Mouse (Mus musculus): ENCODE results near the gene Trim40.

Gene Trim40

GRCm38 (mm10) chr17:36890073-36890903 is at the start of gene Trim40:
TSS of gene Trim40 (minus strand) at chr17:36890123.
- no peak for DNase-seq (ENCODE audit: low read depth in 1 of 2, low spot score in 2 of 2)

DNA sequence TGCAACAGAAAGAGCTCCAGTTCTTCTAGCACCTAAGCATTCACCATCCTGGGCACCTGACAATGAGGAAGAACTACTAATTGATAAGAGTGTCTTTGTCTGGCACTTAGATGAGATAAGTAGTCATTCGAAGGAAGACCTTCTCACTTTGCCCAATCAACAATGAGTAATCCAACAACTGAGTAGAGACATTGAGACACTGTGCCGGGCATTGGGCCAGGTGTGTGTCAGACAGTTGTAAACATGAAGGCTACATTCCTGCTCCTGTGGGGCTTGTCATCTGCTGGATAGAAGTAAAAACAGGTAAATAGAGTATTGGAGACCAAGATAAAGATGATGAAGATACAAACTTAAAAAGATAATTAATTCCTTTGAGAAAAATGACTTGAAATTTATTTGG is 48.1 kb upstream of the Trim40 start:
- DNase-seq (ENCODE audit: low read depth in 1 of 2, low spot score in 2 of 2): no peak

GRCm38 (mm10) chr17:36931806-36932205 is 41.9 kb upstream of the Trim40 start:
- DNase-seq (ENCODE audit: low read depth in 1 of 2, low spot score in 2 of 2): no peak

DNA sequence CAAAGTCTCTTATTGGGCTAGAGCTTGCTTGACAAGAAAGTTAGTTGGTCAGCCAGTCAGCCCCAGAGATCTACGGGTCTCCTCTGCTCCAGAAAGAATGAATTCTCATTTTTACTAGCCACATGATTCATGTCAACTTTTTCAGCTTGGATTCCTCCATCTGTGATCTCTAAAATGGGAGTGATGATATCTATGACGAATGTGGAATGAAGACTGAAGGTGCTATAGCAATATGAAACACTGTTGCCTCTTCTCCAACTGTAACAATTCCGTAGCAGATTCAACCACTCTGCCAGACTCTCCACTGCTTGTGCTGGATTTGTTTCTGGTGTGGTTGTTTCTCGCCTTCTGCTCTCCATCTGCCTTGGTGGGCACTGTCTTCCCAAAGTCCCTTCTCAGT is 41.2 kb upstream of the Trim40 start:
- DNase-seq (ENCODE audit: low read depth in 1 of 2, low spot score in 2 of 2): no peak

- no peak for DNase-seq (ENCODE audit: low read depth in 1 of 2, low spot score in 2 of 2)
Observed at GRCm38 (mm10) chr17:36930233-36930632, 40.3 kb upstream of the Trim40 start.

DNA sequence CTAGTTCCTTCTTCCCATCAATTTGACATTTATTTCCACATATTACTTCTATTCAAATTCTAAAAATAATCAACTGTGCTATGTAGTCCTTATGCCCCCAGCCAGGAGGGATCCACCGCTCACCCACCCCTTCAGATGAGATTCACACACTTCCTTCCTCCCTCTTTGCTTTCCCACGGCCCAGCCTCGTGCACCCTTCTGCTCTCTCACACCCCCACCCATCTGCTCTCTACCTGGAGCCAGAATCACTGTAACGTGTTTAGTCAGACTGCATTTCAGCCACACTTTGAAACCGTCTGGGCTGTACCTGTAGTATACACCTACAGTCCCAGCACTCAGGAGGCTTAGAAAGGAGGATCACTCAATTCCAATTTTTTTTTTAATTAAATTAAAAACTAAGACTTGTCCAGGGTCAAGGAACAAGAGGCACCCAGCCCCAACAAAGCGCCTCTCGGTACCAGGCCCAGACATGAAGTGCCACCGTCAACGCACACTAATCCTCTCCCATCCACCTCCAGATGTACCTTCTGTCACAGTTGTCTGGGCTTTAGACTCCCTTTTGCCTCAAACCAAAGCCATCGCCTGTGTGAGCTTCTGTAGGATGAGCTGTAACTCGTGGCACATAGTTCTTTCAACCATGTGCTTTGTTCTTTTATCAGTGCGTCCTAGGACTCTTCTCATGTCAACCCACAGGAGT is 39.5 kb upstream of the Trim40 start:
- DNase-seq (ENCODE audit: low read depth in 1 of 2, low spot score in 2 of 2): no peak

GRCm38 (mm10) chr17:36927496-36928120 is 37.7 kb upstream of the Trim40 start:
- DNase-seq (ENCODE audit: low read depth in 1 of 2, low spot score in 2 of 2): no peak

DNA sequence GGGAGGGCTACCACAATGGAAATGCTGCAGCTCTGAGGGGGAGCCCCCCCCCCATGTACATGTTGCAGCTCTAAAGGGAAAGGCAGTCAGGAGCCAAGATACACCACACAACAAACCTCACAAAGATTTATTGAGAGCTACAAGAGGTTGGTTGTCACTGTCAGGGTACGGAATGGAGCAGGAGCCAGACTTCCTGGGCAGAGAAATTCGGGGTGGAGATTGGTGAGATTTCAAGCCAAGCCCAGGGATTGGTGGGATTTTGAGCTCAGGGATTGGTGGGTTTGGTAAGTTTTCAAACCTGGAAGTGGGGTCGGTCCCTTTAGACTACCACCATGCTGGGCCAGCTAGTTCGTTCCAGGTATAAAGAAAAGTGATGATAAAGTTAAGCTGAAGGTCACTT is 33.6 kb upstream of the Trim40 start:
- no peak for DNase-seq (ENCODE audit: low read depth in 1 of 2, low spot score in 2 of 2)

DNA sequence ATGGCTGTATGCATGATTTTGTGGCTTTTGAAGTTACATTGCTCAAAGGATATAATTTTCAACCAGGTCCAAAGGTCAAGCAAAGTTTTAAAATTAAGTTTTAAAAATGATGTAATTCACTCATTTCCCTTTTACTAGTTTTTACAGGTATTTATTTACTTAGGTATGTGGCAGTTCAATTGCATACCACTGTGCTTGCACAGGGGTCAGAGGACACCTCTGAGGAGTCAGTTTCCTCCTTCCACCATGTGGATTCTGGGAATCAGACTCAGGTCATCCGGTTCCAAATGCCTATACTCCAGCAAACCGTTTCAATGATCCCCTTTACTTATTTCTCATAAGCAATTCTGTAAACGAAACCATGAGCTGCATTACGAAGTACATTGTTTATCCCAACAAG is 32.8 kb upstream of the Trim40 start:
- DNase-seq (ENCODE audit: low read depth in 1 of 2, low spot score in 2 of 2): no peak

DNA sequence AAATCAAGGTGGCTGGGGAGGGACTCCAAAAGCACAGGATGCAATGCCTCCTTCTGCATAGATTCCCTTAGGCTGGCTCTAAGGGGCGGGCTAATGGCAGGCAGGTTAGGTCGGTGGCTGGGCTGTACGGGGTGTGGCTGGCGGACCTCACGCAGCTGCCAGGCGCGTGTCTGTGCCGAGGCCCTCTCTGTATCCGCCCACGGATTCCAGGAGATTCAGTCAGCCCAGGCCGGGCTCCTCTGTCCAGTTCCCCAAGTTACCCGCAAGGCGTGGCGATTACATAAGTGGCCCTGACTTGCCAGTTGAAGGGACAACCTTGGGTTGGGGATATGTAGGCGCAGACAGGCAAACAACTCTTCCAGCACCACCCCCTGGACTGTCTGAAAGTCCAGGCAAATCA is 30.3 kb upstream of the Trim40 start:
- DNase-seq (ENCODE audit: low read depth in 1 of 2, low spot score in 2 of 2): no peak

- DNase-seq (ENCODE audit: low read depth in 1 of 2, low spot score in 2 of 2): no peak
Observed at GRCm38 (mm10) chr17:36915076-36915475, 25.2 kb upstream of the Trim40 start.

GRCm38 (mm10) chr17:36914108-36914507 is 24.2 kb upstream of the Trim40 start:
- DNase-seq (ENCODE audit: low read depth in 1 of 2, low spot score in 2 of 2): peak in 1 of 2 experiments; percentile 19

GRCm38 (mm10) chr17:36912031-36912430 is 22.1 kb upstream of the Trim40 start:
- DNase-seq (ENCODE audit: low read depth in 1 of 2, low spot score in 2 of 2): no peak

DNA sequence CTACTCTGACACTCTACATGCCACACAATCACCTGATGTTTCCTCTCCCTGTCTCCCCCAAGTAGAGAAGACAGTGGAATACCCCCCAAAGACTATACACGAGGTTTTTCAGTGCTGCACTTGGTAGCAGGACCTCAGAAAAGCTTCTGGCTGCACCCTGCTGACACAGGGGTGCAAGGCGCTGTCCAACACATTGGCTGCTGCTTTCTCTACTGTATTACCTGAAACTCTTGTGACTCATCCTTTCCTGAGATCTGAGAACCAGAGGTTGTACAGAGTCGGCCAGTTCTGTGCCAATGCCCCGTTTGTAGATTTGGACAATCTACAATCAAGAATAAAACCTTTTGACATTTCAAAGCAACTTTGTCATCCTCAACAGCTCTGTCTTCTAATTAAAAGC is 19.9 kb upstream of the Trim40 start:
- DNase-seq (ENCODE audit: low read depth in 1 of 2, low spot score in 2 of 2): no peak

DNA sequence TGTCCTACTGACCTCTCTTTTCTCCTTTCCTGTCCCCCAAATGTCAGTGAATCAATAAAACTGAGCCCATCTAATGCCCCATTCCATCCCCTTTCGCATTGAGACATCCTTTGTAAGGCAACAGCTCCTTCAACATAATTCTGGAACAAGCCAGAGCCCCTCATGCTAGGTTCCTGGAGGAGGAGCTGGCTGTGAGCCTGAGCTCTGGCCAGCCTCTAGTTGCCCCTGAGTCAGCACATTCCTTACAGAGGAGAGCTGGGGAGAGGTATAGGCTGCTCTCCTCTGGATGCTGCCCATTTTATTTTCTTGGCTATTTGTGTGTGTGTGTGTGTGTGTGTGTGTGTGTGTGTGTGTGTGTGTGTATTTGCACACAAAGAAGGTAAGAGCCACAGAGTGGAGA is 18.3 kb upstream of the Trim40 start:
- DNase-seq (ENCODE audit: low read depth in 1 of 2, low spot score in 2 of 2): no peak

DNA sequence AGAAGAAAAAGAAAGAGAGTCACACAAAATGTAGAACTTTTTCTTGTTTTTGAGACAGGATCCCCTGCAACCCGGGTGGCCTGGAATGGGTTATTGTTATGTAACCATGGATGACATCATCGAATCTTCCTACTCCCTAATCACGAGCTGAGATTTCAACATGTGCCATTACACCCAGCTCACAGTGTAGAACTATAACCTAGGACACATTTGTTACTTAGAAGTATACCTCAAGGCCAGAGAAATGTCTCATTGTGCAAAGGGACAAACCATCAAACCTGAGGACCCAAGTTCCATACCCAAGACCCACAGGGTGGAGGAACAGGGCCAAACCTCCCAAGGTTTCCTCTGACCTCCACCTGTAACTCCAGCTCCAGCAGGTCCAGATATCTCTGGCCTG is 13.7 kb upstream of the Trim40 start:
- no peak for DNase-seq (ENCODE audit: low read depth in 1 of 2, low spot score in 2 of 2)

GRCm38 (mm10) chr17:36900691-36901090 is 10.8 kb upstream of the Trim40 start:
- DNase-seq (ENCODE audit: low read depth in 1 of 2, low spot score in 2 of 2): no peak

GRCm38 (mm10) chr17:36900001-36900400 is 10.1 kb upstream of the Trim40 start:
- no peak for DNase-seq (ENCODE audit: low read depth in 1 of 2, low spot score in 2 of 2)

GRCm38 (mm10) chr17:36899376-36899775 is 9.5 kb upstream of the Trim40 start:
- DNase-seq (ENCODE audit: low read depth in 1 of 2, low spot score in 2 of 2): no peak

- no peak for DNase-seq (ENCODE audit: low read depth in 1 of 2, low spot score in 2 of 2)
Observed at GRCm38 (mm10) chr17:36897552-36898205, 7.8 kb upstream of the Trim40 start, which contains the start of gene Trim31. TSS of gene Trim31 (plus strand) at chr17:36898118.

DNA sequence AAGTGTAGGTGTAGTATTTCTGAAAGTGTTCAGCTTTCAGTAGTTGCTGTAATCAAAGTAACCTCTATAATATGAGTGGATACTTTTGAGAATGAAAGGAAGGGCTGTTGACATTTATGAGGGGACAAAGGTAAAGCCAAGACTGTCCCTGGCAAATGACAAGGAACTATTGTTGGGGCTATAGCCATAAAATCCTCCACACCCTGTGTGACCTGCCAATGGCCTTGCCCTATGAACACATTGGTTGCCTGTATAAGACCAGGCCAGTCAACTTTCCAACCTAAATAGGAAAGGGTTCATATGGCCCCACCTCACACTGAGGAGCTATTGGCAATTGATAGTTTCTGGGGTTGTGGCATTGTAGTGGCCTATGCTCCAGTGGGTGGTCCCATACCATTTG is 7.1 kb upstream of the Trim40 start:
- DNase-seq (ENCODE audit: low read depth in 1 of 2, low spot score in 2 of 2): no peak

DNA sequence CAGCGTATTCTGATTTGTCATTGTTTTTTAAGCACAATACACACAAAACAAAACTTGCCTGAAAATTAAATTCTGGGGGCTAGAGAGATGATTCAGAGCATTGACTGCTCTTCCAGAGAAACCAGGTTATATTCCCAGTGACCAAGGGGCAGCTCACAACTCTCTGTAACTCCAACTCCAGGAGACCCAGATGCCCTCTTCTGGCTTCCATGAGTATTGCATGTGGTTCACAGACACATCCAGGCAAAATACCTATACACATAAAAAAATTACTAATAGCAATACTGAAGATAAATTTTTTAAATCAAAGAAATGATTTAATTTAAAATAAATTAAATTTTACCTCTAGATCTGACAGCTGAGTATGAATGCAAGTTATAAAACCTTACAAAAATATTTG is 6.7 kb upstream of the Trim40 start:
- no peak for DNase-seq (ENCODE audit: low read depth in 1 of 2, low spot score in 2 of 2)

Measured in monocyte, adult 2 months (primary cell).